Mouse (Mus musculus) gastrocnemius, postnatal 36 days (tissue): ENCODE results near the gene Hdac9. TPM values are rescaled to one million over a fixed set of nuclear protein-coding genes. Genes with fewer than 3 reads are reported as not detected.
A peak's percentile ranks its signal among the peaks of the same experiment; 100 is the strongest.

Source experiments
- DNase-seq, 2 experiments: peaks; one replicate each; pipeline ENCODE4 v3.0.0; 2022
- intact Hi-C: fragments of 180-260 bp; cut with DNase I; formaldehyde crosslinking; loops from one replicate; pipeline ENCODE4 v1.15.1; 2025
- total RNA-seq, 2 experiments: library from RNA; stranded (reverse); gene quantifications; 2 replicates each; pipeline ENCODE4 v1.2.3; 2021

Hdac9 gene
- total RNA-seq, 2 experiments from 2014 or later = 2.7 to 5.8 TPM

DNA sequence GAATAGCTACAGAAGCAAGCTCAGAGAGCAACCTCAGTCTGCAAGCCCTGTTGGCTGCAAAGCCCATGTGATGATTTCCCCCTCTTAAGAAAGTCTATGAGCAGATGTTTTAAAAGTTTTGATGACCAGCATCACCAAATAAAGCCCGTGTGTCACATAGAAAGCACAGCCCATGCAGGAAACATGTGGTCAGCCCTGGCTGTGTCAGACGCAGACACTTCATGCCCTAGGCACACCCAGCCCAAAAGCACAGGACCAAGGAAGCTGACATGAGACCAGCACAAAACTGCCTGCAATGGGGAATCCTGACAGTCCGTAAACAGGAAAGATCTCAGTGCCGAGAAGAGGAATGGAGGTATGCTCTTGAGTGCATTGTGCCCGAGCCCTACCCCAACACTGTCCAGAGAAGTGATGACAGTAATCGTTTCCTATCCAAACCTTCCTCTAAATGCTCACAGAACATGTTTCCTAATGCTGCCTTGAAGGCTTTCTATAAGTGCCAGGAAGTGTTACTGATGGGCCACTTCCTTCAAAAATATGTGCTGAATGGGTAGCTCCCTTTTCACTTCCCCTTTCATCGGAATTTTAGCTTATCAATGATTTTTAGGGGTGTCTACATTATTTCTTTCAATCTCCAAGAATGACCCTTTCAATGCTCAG lies 193.9 kb downstream of the Hdac9 start:
- intact Hi-C loops = no loop called here

DNA sequence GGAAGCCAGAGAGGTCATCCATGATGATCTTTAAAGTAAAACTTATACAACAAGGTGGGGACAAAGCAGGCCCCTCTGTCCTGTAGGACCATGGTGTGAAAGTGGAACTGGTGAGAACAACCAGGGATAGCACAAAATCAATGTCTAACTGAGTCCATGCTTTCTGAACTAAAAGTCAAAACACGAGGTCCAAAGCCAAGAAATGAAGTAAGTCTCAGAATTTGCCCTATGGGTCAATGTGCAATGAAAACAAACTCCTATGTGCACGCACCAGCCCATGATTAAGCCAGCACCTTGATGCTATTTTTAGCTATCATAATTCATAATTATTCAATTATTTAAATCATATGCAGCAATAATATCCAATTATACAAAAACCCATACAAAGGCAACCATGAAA lies 196.0 kb downstream of the Hdac9 start:
- intact Hi-C loops = no loop called here
- no peak for DNase-seq

More for the DNA sequence above, 193.9 kb downstream of the Hdac9 start:
- no peak for DNase-seq

DNA sequence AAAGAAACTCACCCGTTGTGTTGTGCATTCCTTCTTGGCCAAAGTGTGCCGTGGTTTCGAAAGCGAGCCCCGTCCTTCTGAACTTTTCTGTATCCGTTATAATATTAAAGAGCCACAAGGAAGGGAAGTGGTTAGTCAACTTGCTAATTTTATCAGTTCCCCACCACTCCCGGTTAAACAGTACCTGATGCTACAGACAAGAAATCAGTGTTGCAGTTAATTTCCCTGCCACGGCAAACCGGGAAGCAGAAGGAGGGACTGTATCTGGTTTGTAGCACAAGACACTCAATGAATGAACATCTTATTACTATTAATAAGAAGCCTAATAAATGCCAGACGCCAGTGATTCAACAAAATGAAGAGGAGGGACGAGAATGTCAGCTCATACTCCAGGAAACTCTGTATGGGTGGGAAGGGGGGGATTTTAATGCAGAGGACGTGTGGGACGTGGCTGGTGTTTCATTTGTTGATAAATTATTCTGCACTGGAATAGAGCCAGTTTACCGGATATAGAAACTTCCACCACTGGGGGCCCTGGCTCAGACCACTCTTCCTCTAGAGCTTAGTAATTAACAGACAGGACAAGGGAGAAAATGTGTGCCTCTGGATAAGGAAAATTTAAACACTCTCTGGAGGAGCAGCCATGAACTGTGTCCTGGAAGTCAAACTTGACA lies 202.5 kb downstream of the Hdac9 start:
- intact Hi-C loops = no loop called here
- DNase-seq = no peak

DNA sequence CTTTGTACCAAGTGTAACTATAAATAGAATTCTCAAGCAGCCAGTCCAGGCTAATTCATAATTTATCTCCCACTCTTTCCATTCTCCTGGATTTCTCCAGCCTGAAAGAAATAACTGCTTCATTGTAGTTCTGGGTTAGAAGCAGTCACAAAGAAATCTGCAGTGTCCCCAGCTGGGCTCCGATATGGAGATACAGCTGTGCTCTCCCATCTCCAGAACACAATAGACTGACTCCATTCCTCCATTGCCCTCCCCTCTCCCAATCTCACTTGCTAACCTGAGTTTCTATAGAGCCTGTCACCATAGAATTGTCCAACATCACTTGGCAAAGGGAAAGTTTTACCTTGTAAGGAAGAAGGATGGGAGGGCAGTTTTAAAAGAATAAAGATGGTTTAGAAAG lies 218.9 kb downstream of the Hdac9 start:
- intact Hi-C loops = no loop called here
- no peak for DNase-seq

DNA sequence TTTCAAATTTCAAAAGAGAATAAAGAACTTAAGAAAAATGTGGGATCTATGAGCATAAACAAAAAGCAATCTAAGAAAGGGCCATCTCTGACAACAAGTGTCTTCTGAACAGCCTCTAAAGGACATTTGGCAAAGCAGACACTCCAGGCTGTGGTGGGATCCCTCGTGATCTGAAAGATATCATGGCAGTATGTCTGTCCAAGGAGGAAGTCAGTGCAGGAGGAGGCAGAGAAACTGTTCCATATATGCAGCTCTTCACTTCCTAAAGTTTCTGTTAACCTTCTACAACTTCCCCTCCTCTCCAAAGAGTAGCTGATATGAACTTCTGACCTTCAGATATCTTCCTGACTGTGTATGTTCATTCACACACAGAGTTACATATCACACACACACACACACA lies 220.2 kb downstream of the Hdac9 start:
- DNase-seq = no peak
- intact Hi-C loops = no loop called here

DNA sequence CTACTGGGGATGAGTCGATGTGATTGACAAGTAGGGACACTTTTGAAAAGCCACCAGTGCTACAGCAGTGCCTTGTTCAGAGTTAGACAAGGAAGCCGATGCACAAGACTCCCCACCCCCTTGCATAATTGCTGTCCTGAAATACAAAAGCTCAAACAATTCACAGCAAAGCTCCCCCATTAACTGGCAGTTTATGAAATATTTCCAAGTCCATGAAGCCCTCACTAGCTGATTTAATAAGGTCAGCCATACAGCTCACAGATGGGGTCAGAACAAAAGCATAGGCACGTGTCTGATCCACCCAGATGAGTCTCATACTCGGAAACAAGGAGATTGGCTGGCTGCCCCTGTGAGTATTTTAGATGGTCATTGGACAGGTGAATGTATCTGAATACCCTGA lies 228.0 kb downstream of the Hdac9 start:
- intact Hi-C loops = no loop called here
- DNase-seq = no peak

DNA sequence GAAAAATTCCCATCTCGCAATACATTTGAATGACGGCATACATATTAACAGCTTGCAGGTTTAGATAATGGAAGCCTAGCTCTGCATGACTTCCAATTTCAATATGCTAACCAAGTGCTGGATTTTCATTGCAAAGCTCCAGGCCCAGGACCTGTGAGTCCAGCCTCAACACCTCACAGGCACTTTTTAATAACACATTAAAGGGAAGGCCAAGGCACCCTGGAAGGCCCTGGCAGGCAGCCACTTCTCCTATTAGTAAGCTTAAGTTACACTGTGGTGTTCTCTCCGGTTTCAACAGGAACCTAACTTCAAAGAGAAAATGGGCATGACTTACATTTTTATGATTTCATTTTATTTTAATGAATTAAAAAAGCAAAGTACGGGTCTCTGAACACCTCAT lies 233.5 kb downstream of the Hdac9 start:
- no peak for DNase-seq
- intact Hi-C loops = no loop called here

DNA sequence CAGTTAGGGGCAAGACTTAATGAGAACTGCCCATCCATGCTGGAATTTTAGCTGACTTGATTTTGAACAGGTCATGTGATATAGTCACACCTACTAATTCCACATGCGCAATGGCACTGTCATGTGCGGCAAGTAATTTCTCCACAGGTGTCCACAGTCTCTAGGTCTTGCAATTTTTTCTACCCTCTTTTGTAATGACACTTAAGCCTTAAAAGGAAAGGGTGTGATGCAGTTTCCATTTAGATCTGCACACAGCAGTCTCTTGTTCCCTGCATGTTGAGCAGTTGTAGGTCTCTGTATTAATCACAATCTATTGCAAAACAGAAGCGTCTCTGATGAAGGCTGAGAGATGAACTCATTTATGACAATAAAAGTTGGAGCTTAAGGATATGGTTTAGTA lies 234.2 kb downstream of the Hdac9 start:
- intact Hi-C loops = no loop called here
- no peak for DNase-seq

DNA sequence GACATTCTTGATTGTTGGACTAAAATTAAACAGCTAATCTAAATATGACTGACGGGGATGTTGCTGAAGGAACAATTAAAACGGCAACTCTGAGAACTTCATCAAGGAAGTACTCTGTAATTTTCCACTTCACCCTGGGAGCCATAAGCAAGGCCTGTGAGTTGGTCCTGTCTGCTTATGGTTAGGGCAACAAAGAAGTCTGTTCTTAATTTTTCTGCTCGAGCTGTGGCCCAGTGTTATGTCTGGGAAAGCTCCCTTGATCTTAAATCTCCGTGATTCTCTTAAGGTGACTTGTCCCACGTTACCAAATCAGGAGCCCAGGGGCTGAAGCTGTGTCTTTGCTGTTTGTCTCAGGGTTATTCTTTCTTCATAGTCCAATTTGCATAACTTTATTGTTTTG lies 236.3 kb downstream of the Hdac9 start:
- DNase-seq = no peak
- intact Hi-C loops = no loop called here

DNA sequence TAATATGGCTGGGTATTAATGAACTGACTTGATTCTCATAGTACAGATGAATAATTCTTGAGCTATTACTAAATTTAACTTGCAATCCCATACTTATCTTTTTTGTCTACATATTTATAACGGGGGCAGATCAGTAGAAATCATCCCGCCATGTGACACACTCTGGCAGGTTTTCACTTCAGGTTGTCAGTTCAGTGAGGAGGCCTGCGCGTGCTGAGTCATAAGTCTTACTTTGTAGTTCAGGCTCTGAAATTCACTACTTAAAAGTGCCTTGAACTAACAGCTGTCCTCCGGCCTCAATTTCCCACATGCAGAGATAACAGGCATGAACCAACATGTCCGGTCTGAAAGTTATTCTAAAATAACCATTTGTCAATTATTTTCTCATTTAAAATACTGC lies 239.8 kb downstream of the Hdac9 start:
- intact Hi-C loops = no loop called here
- no peak for DNase-seq

DNA sequence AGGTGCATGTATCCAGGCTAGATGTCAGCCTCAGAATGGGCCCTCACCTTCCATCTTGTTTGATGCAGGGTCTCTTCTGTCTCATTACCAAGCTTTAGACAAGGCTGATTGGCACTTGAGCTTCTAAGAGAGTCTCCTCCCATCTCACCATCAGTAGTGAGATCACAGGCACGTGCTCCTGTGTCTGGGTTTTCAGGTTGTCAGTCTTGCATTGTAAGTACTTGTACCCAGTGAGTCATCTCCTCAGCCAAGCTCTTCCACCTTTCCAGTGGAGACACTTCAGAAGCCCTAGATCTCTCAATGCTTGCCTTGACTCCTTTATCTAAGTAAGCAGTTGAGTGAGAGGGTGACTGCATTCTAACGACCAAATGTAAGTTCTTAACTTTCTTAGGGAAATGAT lies 242.7 kb downstream of the Hdac9 start:
- intact Hi-C loops = no loop called here
- DNase-seq = no peak

DNA sequence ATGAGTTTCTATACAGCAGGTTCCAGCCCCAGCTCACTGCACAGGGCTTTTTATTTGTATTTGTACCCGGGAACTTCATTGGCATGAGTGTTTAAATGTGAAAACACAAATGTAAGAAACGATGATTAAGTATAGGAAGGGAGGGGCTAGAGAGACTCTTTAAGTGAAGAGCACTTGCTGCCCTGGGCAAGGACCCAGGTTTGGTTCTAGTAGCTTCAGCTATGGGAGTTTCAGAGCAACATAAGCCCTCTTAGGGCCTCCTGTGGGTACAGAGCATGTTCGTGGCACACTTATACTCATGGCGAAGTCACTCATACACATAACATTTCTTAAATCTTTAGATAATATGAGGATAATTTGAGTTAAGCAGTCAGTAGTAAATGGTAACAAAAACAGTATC lies 243.4 kb downstream of the Hdac9 start:
- DNase-seq = no peak
- intact Hi-C loops = no loop called here

DNA sequence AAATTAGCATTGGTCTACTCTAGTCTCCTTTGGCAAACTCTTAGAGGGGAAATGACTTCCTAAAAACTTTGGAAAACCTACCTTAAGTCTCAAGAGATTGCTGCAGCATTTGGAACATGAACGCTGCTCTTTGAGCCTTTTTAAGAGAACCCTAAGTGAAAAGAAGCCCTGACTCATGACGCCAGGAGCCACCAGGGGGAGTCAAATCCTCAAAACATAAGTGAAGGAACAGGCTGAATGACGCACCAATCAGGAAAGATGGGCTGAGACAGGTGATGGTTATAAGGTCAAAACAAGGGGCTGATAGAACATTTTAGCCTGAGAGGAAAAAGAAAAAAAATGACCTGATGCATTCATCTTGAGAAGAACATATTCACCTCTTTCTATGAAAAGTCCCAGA lies 252.1 kb downstream of the Hdac9 start:
- peak; percentile 46 to 54 for DNase-seq
- intact Hi-C loops = loop anchor here (5.0 kb wide), 1 partner anchor 518 kb away; no protein-coding TSS in a partner anchor

DNA sequence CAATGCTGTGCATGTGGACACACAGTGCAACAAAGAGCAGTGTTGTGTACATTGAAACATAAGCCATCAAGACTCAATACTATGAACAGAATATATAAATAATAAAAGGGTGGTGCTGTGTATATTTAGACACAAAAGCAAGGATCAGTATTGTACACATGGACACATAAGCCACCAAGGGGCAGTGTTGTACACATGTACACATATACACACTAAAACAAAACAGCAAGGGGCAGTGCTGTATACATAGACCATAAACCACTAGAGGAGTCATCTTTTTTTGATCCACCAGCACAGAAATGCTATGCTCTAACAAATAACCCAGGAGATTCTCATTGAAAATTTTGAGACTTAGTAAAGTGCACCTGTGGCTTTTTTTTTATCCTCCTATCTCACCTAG lies 255.5 kb downstream of the Hdac9 start:
- DNase-seq = no peak
- intact Hi-C loops = no loop called here

DNA sequence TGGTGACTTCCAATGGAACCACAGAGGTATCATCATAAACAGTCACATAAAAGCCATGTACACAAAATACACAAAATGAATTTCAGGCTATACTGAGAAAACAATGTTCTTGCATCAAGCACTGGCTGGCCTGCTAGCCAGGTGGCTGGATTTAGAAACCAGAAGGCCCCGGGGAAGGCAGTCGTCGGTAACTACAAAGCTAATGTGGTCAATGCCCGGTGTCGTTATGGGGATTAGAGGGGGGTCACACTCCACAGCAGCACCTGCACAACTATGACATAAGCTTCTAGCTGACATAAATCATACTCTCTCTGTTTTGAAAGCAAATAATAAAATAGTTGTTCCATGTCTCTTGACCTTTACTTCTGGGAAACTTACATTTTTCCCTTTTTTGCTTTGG lies 256.9 kb downstream of the Hdac9 start:
- no peak for DNase-seq
- intact Hi-C loops = no loop called here

DNA sequence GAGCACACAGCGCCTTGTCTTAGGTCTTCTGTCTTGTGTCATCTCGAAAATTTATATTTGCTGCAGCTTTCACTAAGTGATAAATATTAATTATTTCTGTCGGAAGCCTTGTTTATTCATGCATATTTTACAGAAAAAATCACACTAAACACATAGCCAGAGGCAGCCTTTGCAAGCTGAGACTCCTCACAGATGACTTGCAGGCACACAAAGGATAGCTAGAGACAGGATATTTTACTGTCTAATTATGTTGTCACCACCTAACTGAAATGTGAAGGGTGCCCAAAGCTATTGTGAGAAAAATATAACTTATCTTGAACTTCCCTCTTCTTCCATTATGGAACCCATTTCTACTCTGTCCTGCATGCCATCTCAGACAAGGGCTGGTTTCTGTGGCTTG lies 258.3 kb downstream of the Hdac9 start:
- DNase-seq = no peak
- intact Hi-C loops = loop anchor here (5.0 kb wide), 1 partner anchor 206 kb away; no protein-coding TSS in a partner anchor

DNA sequence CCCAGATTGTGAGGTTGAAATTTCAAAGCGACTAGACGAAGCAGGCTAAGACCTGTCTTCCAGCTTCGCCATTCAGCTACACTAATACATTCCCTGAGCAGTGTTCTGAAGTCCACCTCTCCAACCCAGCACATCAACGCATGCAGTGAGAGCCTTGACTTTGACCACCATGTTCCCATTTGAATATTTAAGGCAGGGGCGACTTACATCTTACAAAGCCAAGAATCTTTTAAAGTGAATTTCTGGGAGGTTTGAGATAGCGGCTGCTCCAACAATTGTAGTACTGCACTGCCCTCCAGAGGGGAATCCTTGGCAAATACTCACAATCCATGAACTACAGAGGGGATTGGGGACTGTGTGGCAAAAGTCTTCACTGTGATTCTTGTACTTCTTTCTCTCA lies 258.8 kb downstream of the Hdac9 start:
- intact Hi-C loops = loop anchor here (5.0 kb wide), 1 partner anchor 206 kb away; no protein-coding TSS in a partner anchor
- DNase-seq = peak in 1 of 2 experiments; percentile 6

DNA sequence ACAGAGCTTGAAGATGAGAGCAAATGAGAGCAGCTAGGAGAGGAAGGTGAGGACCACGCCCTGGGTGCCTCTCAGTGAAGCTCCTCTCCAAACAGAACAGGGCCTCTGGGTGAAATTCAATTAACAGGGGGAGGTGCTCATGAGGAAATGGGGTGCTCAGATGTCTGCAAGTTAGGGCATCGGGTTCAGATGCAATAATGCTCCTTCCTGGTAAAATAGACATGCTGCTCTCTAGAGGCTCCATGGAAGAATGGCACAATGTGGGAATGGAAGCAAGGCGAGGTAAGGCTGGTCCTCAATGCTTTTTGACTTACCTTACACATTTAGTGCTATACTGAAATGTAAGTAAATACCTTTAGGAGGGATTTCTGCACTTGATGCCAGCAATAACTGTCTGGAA lies 263.3 kb downstream of the Hdac9 start:
- intact Hi-C loops = no loop called here

DNA sequence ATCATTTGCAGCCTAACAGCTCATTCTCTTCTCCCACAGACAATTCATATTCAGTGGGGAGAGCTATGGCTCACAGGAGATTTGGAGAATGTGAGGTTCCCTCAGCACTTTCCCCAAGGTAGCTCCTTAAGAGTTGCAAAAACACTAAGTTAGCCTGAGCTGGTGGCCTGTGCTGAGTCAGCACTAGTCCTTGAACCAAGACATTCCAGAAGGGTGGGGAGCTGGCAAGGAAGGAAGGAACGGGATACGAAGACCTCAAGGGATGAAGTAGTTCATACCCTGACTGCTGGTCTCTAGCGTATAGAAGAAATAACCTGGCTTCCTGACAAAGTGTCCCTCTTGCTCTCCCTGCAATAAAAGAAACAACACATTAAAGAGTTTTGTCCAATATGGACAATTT lies 268.1 kb downstream of the Hdac9 start:
- intact Hi-C loops = no loop called here
- no peak for DNase-seq

More for the DNA sequence above, 263.3 kb downstream of the Hdac9 start:
- DNase-seq = no peak

DNA sequence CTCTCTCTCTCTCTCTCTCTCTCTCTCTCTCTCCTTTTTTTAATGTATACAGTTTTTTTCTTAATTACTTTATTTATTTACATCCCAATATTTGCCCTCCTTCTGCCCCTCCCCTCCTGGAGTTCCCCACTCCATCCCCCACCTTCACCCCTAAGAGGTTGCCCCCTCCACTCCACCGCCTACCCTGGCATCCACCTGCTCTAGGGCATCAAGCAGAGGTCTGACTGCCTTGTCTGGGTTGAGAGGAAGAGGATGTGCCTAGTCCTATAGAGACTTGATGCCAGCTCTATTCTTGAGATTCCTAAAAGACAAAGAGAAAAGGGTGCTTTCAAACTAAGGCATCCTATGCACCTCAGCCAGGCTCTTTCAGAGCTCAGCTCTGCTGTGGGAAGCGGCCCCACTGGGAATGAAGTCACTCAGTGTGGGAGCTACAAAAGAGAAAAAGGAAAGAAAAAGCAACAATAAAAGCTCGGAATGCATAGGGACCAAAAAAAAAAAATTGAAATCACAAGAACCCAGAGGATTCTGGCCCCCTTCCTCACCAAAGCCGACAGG lies 275.1 kb downstream of the Hdac9 start:
- intact Hi-C loops = loop anchor here (5.0 kb wide), 1 partner anchor 49 kb away; no protein-coding TSS in a partner anchor
- no peak for DNase-seq

DNA sequence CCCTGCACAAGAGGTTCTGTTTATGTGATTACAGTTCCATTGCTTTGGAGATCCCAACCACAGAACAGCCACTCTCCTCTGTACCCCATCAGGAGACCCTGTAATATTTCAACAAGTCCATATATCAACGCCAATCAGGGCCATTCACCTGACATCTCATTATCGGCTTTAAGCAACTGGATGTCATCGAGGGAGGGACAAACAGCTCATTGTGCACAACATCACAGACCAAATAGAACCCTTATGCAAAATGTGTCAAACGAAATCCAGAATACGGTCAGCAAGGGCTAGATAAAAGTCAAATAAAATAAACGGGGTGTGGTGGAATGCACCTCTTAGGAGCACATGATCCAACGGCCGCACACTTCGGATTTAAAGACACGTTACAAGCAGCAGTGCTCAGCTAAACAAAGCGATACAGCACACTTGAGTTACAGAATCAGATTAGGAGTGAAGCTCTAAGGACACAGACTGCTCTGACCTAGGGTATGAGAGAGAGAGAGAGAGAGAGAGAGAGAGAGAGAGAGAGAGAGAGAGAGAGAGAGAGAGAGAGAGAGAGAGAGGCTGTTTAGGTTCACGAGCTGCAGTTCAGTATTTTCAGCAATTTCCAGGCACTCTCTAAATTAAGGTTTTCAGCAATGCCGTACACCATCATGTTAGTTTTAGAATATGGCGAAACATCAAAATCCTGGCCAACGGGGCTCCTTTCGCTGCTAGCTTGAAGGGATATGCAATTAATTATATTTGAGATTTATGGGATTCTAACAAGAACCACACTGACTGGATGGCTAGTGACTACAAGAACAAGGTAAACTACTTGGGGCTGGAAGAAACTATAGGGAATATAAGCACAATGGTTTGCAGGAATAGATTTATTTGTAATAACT lies 279.4 kb downstream of the Hdac9 start:
- DNase-seq = no peak
- intact Hi-C loops = no loop called here
